Mouse (Mus musculus) midbrain, embryonic 11.5 days (tissue): ENCODE results near the gene Zfp467. TPM values are rescaled to one million over a fixed set of nuclear protein-coding genes. Genes with fewer than 3 reads are reported as not detected.
A peak's percentile ranks its signal among the peaks of the same experiment; 100 is the strongest.

ENCODE experiments used
- ATAC-seq: fragments of 200-750 bp; cut with Nextera tagmentation; 2 replicates; pipeline ENCODE4 v1.8.0; 2017; ENCODE audit warnings: moderate TSS enrichment, moderate library complexity; ENCODE audit not compliant: low FRiP score
- DNase-seq: peaks from one replicate; pipeline ENCODE4 v3.0.0; 2015; ENCODE audit warnings: low spot score; ENCODE audit errors: missing footprints
- H3K27ac ChIP-seq: fragments of 300-500 bp; sonication (generic); 2 replicates; pipeline ENCODE4 v1.5.1; 2014; ENCODE audit warnings: low read depth, low read length
- H3K27me3 ChIP-seq: fragments of 300-500 bp; sonication (generic); 2 replicates; pipeline ENCODE4 v1.6.1; 2014; ENCODE audit warnings: mild to moderate bottlenecking, low read length, moderate library complexity, mixed read lengths; ENCODE audit not compliant: control insufficient read depth, insufficient read depth
- H3K36me3 ChIP-seq: fragments of 300-500 bp; sonication (generic); 2 replicates; pipeline ENCODE4 v1.6.1; 2014; ENCODE audit warnings: mild to moderate bottlenecking, low read length, moderate library complexity, mixed read lengths; ENCODE audit not compliant: control insufficient read depth, insufficient read depth
- H3K4me1 ChIP-seq: fragments of 300-500 bp; sonication (generic); 2 replicates; pipeline ENCODE4 v1.6.1; 2014; ENCODE audit warnings: low read length; ENCODE audit not compliant: control insufficient read depth, insufficient read depth
- H3K4me2 ChIP-seq: fragments of 300-500 bp; sonication (generic); 2 replicates; pipeline ENCODE4 v1.6.1; 2014; ENCODE audit warnings: mild to moderate bottlenecking, moderate library complexity
- H3K4me3 ChIP-seq: fragments of 300-500 bp; sonication (generic); 2 replicates; pipeline ENCODE4 v1.5.1; 2014; ENCODE audit warnings: low read depth, low read length
- H3K9ac ChIP-seq: fragments of 300-500 bp; sonication (generic); 2 replicates; pipeline ENCODE4 v1.6.1; 2014; ENCODE audit warnings: low read length
- H3K9me3 ChIP-seq: fragments of 300-500 bp; sonication (generic); 2 replicates; pipeline ENCODE4 v1.6.1; 2016; ENCODE audit warnings: low read length; ENCODE audit not compliant: control insufficient read depth
- WGBS: fragments of 180-500 bp; shearing (Covaris S2); extraction: QIAGEN DNeasy Blood & Tissue Kit; methylation state at CpG from one replicate; pipeline ENCODE4 v1.1.7; 2014; 5-methylcytosine and 5-hydroxymethylcytosine counted together
- polyA plus RNA-seq: library from polyadenylated mRNA; unstranded; fragments of >200 nt; fragmentation: Nextera tagmentation; extraction: Ambion mirVana; gene quantifications from 2 replicates; pipeline ENCODE4 v1.2.1, GENCODE M21; 2014

Gene Zfp467
- polyA plus RNA-seq, 1 experiment from 2014 or later = 14.3 TPM

DNA sequence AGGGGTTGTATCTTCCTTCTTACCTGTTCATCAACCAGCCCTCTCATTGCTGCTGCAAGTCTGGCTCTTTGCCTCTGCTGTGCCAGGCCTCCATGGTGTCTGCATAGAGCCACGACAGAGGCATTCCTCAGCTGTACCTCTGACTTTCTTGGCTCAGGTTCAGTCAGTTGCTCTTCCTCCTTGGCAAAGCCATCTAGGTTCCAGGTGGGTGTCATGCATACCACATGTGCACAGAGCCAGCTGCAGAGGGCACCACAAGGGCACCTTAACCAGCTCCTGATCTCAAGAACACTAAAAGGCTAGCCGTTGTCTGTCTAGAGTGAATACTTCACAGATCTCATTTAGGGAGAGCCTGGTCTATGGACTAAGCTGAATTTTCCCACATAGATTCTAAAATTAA is 29.1 kb downstream of the Zfp467 start:
- H3K9me3 ChIP-seq = no peaks in the 10 kb centered on the region
- H3K9ac ChIP-seq = no peak overlapping the region
- no peak overlapping the region for H3K27ac ChIP-seq
- no peaks in the 10 kb centered on the region for H3K4me1 ChIP-seq
- H3K27me3 ChIP-seq = no peaks in the 10 kb centered on the region
- no peak overlapping the region for H3K4me3 ChIP-seq
- WGBS = 92% methylated on average over 2 of the region's 2 CpGs
- no peak overlapping the region for H3K4me2 ChIP-seq
- DNase-seq (peak; percentile 21), ATAC-seq (no peak)
- H3K36me3 ChIP-seq = peaks cover 34% of the 10 kb centered on the region

DNA sequence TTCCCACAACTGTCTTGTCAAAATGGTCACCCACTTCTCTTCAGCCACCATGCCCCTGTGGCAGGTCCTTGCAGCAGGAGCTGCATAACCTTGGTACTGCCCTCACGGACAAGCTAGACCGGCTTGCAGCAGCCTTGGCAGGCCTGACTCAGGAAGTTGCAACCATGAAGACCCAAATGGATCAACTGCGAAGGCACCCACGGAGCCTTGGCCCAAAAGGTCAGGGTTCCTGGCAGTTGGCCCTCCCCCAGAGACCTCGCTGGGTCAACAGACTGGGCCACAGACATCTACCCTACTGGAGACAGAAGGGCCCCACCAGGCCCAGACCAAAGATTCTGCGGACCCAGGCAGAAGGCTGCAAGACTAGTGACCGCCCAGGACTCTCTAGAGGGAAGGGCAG is 30.0 kb downstream of the Zfp467 start:
- WGBS = 93% methylated on average over 7 of the region's 7 CpGs
- Histone ChIP-seq H3K9me3 (no peaks in the 10 kb centered on the region), H3K9ac (no peak overlapping the region), H3K36me3 (peaks cover 37% of the 10 kb centered on the region), H3K27me3 (no peaks in the 10 kb centered on the region), H3K4me2 (no peak overlapping the region), H3K4me1 (no peaks in the 10 kb centered on the region), H3K4me3 (no peak overlapping the region), H3K27ac (no peak overlapping the region)
- DNase-seq (peak; percentile 8), ATAC-seq (no peak)

DNA sequence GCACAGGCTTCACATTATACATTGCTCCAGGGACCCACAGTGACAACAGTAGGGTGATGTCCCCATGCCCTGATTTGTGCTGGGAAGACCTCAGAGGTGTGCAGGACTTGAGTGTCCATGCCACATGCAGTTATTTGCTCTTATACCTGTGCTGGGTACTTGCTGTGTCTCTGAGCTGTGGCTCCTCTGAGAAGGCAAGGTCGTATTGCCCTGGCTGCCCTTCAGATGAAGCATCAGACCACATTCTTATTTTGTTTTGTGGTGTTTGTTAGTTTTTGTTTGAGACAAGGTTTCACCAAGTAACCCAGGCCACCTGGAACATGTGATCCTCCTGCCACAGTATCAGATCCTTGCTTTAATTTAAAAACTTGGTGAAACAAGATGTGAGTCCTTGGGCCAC is 30.7 kb downstream of the Zfp467 start:
- DNase-seq (no peak), ATAC-seq (no peak)
- H3K4me1 ChIP-seq = no peaks in the 10 kb centered on the region
- H3K4me2 ChIP-seq = no peak overlapping the region
- no peak overlapping the region for H3K9ac ChIP-seq
- no peaks in the 10 kb centered on the region for H3K27me3 ChIP-seq
- no peak overlapping the region for H3K4me3 ChIP-seq
- no peaks in the 10 kb centered on the region for H3K9me3 ChIP-seq
- 89% methylated on average over 1 of the region's 1 CpGs for WGBS
- H3K27ac ChIP-seq = no peak overlapping the region
- peaks cover 37% of the 10 kb centered on the region for H3K36me3 ChIP-seq

DNA sequence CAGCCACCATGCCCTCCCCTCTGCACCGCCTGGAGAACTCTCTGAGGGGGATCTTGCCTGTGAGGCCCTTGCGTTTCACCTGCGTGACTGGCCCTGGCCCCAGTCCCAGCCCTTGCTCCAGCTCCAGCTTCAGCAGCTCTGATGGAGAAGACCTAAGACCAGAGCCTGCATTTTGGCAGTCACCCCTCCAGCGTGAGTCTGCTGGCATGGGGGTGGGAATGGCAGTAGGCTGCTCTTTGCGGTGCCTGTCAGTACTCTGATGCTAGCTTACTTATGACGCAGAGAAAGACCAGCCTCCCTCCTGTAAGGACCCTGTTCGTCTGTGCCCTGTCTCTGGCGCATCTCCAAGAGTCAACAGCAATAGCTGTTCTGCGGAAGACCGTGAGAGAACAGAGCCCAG is 32.5 kb downstream of the Zfp467 start:
- H3K4me1 ChIP-seq = no peaks in the 10 kb centered on the region
- H3K27ac ChIP-seq = no peak overlapping the region
- no peaks in the 10 kb centered on the region for H3K27me3 ChIP-seq
- no peak overlapping the region for H3K4me3 ChIP-seq
- H3K9ac ChIP-seq = no peak overlapping the region
- H3K9me3 ChIP-seq = no peaks in the 10 kb centered on the region
- WGBS = 91% methylated on average over 10 of the region's 10 CpGs
- peaks cover 50% of the 10 kb centered on the region for H3K36me3 ChIP-seq
- DNase-seq (no peak), ATAC-seq (no peak)
- H3K4me2 ChIP-seq = no peak overlapping the region

- DNase-seq (no peak), ATAC-seq (no peak)
- Histone ChIP-seq H3K4me3 (no peak overlapping the region), H3K27me3 (no peaks in the 10 kb centered on the region), H3K4me1 (no peaks in the 10 kb centered on the region), H3K9ac (no peak overlapping the region), H3K36me3 (peaks cover 50% of the 10 kb centered on the region), H3K4me2 (no peak overlapping the region), H3K27ac (no peak overlapping the region), H3K9me3 (no peaks in the 10 kb centered on the region)
- WGBS = 97% methylated on average over 3 of the region's 3 CpGs
These were observed 33.0 kb downstream of the Zfp467 start for GRCm38 (mm10) chr6:48412662-48413061.

DNA sequence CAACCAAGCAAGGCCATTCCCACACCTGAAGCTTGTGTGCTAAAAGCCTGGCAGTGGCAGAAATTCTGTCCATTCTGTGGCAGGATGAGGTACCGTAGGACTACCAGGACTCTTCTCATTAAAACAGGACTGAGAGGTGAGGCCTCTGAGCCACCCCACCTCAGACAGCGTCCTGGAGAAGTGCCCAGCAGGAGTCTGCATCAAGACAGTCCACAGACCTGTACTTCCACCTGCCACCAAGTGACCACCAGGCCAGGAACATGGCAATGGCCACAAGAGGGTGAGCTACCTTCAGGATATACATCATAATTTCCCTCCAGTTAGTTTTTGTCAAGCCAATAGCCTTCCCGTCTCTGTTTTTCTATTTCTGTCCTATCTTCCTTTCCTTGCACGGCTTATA is 33.5 kb downstream of the Zfp467 start:
- Histone ChIP-seq H3K4me3 (no peak overlapping the region), H3K27ac (no peak overlapping the region), H3K9ac (no peak overlapping the region), H3K36me3 (peaks cover 50% of the 10 kb centered on the region), H3K4me1 (no peaks in the 10 kb centered on the region), H3K9me3 (no peaks in the 10 kb centered on the region), H3K27me3 (no peaks in the 10 kb centered on the region), H3K4me2 (no peak overlapping the region)
- 88% methylated on average over 4 of the region's 4 CpGs for WGBS
- DNase-seq (no peak), ATAC-seq (no peak)

GRCm38 (mm10) chr6:48411193-48412092 is 34.2 kb downstream of the Zfp467 start:
- H3K4me3 ChIP-seq = no peak overlapping the region
- H3K9ac ChIP-seq = no peak overlapping the region
- H3K27me3 ChIP-seq = no peaks in the 10 kb centered on the region
- H3K4me1 ChIP-seq = no peaks in the 10 kb centered on the region
- H3K9me3 ChIP-seq = no peaks in the 10 kb centered on the region
- 95% methylated on average over 6 of the region's 6 CpGs for WGBS
- DNase-seq = no peak
- H3K27ac ChIP-seq = no peak overlapping the region
- ATAC-seq = no peak
- H3K4me2 ChIP-seq = no peak overlapping the region
- H3K36me3 ChIP-seq = peaks cover 54% of the 10 kb centered on the region

DNA sequence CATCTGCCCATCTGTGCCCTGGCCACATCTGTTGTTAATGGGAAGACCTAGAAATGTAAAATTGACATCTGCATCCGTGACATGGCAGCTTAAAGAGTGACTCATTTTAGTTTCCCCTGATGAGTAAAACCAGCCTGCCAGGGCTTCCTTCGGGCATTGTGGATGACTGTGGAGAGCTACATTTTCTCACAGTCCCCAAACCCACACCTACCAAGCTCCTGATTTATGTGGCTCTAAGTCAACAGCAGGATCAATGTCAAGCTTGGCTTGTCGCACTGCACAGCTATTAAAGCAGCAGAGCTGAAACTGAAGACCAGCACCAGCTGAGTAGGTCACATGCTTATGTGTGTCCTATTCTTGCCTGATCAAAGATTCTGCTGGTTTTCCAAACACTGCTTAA is 35.1 kb downstream of the Zfp467 start:
- no peaks in the 10 kb centered on the region for H3K4me1 ChIP-seq
- WGBS = 84% methylated on average over 3 of the region's 3 CpGs
- DNase-seq (no peak), ATAC-seq (no peak)
- H3K27ac ChIP-seq = no peak overlapping the region
- peaks cover 47% of the 10 kb centered on the region for H3K36me3 ChIP-seq
- H3K9me3 ChIP-seq = no peaks in the 10 kb centered on the region
- H3K27me3 ChIP-seq = no peaks in the 10 kb centered on the region
- H3K4me2 ChIP-seq = no peak overlapping the region
- H3K4me3 ChIP-seq = no peak overlapping the region
- no peak overlapping the region for H3K9ac ChIP-seq

- DNase-seq (no peak), ATAC-seq (no peak)
- Histone ChIP-seq H3K4me1 (no peaks in the 10 kb centered on the region), H3K4me3 (no peak overlapping the region), H3K27ac (no peak overlapping the region), H3K27me3 (no peaks in the 10 kb centered on the region), H3K36me3 (peaks cover 45% of the 10 kb centered on the region), H3K4me2 (no peak overlapping the region), H3K9ac (no peak overlapping the region), H3K9me3 (no peaks in the 10 kb centered on the region)
- 90% methylated on average over 4 of the region's 4 CpGs for WGBS
These were observed 35.8 kb downstream of the Zfp467 start for GRCm38 (mm10) chr6:48409726-48410343.
